Mouse (Mus musculus): ENCODE measurements around the gene Clk3.

Gene Clk3

GRCm38 (mm10) chr9:57770214-57770613 is 4.6 kb upstream of the Clk3 start:
- DNase-seq (ENCODE audit: low read depth): no peak

- peak; percentile 49 for DNase-seq (ENCODE audit: low read depth)
Observed at GRCm38 (mm10) chr9:57769539-57770069, 3.9 kb upstream of the Clk3 start.

GRCm38 (mm10) chr9:57767231-57767630 is 1.6 kb upstream of the Clk3 start:
- no peak for DNase-seq (ENCODE audit: low read depth)

- DNase-seq (ENCODE audit: low read depth): no peak
Observed at GRCm38 (mm10) chr9:57766431-57766830, 771 bp upstream of the Clk3 start.

- peak; percentile 94 for DNase-seq (ENCODE audit: low read depth)
Observed at GRCm38 (mm10) chr9:57764974-57765363, 691 bp downstream of the Clk3 start.

GRCm38 (mm10) chr9:57764147-57764973 is 1.3 kb downstream of the Clk3 start:
- peak; percentile 69 for DNase-seq (ENCODE audit: low read depth)

- peak; percentile 73 for DNase-seq (ENCODE audit: low read depth)
Observed at GRCm38 (mm10) chr9:57762563-57762991, 3.1 kb downstream of the Clk3 start.

- DNase-seq (ENCODE audit: low read depth): no peak
Observed at GRCm38 (mm10) chr9:57761563-57762551, 3.8 kb downstream of the Clk3 start.

GRCm38 (mm10) chr9:57760416-57761146 is 5.1 kb downstream of the Clk3 start:
- no peak for DNase-seq (ENCODE audit: low read depth)

GRCm38 (mm10) chr9:57759289-57759688 is 6.4 kb downstream of the Clk3 start:
- peak; percentile 82 for DNase-seq (ENCODE audit: low read depth)

GRCm38 (mm10) chr9:57758528-57758927 is 7.1 kb downstream of the Clk3 start:
- DNase-seq (ENCODE audit: low read depth): no peak

- DNase-seq (ENCODE audit: low read depth): no peak
Observed at GRCm38 (mm10) chr9:57757578-57757977, 8.1 kb downstream of the Clk3 start.

- peak; percentile 4 for DNase-seq (ENCODE audit: low read depth)
Observed at GRCm38 (mm10) chr9:57750901-57751300, 14.8 kb downstream of the Clk3 start.

GRCm38 (mm10) chr9:57748831-57749230 is 16.8 kb downstream of the Clk3 start:
- peak; percentile 3 for DNase-seq (ENCODE audit: low read depth)

- DNase-seq (ENCODE audit: low read depth): peak; percentile 1
Observed at GRCm38 (mm10) chr9:57748137-57748536, 17.5 kb downstream of the Clk3 start.

GRCm38 (mm10) chr9:57747067-57747466 is 18.6 kb downstream of the Clk3 start:
- DNase-seq (ENCODE audit: low read depth): no peak

- peak; percentile 83 for DNase-seq (ENCODE audit: low read depth)
Observed at GRCm38 (mm10) chr9:57744462-57745091, 21.1 kb downstream of the Clk3 start.

- DNase-seq (ENCODE audit: low read depth): no peak
Observed at GRCm38 (mm10) chr9:57739863-57740262, 25.8 kb downstream of the Clk3 start.

GRCm38 (mm10) chr9:57733606-57734005 is 32.1 kb downstream of the Clk3 start:
- DNase-seq (ENCODE audit: low read depth): no peak

GRCm38 (mm10) chr9:57728312-57728711 is 37.3 kb downstream of the Clk3 start:
- no peak for DNase-seq (ENCODE audit: low read depth)

GRCm38 (mm10) chr9:57724701-57725100 is 41.0 kb downstream of the Clk3 start:
- DNase-seq (ENCODE audit: low read depth): no peak

Measured in induced T-regulatory cell, adult 2 months (primary cell).